Mouse (Mus musculus) intestine, postnatal 0 days (tissue): ENCODE data around the gene Gcdh. TPM values are rescaled to one million over a fixed set of nuclear protein-coding genes. Genes with fewer than 3 reads are reported as not detected.

Experiments
- ATAC-seq: fragments of 200-750 bp; cut with Nextera tagmentation; 2 replicates; pipeline ENCODE4 v1.8.0; 2017; ENCODE audit warnings: mild to moderate bottlenecking, moderate TSS enrichment, moderate library complexity
- H3K27ac ChIP-seq: fragments of 300-500 bp; sonication (generic); 2 replicates; pipeline ENCODE4 v1.5.1; 2014; ENCODE audit warnings: mild to moderate bottlenecking, low read depth, low read length, moderate library complexity
- H3K27me3 ChIP-seq: fragments of 300-500 bp; sonication (generic); replicated peaks from 2 replicates; pipeline ENCODE4 v1.6.1; 2014; ENCODE audit warnings: low read length, mixed read lengths; ENCODE audit not compliant: control insufficient read depth, insufficient read depth
- H3K36me3 ChIP-seq: fragments of 300-500 bp; sonication (generic); 2 replicates; pipeline ENCODE4 v1.6.1; 2014; ENCODE audit warnings: mild to moderate bottlenecking, moderate library complexity; ENCODE audit not compliant: control insufficient read depth, insufficient read depth
- H3K4me1 ChIP-seq: fragments of 300-500 bp; sonication (generic); replicated peaks from 2 replicates; pipeline ENCODE4 v1.6.1; 2014; ENCODE audit warnings: antibody characterized with exemption, low read length, mixed read lengths; ENCODE audit not compliant: control insufficient read depth, insufficient read depth
- H3K4me2 ChIP-seq: fragments of 300-500 bp; sonication (generic); replicated peaks from 2 replicates; pipeline ENCODE4 v1.6.1; 2014; ENCODE audit warnings: low read depth, mild to moderate bottlenecking, moderate library complexity
- H3K4me3 ChIP-seq: fragments of 300-500 bp; sonication (generic); 2 replicates; pipeline ENCODE4 v1.5.1; 2014; ENCODE audit warnings: low read depth, low read length
- H3K9ac ChIP-seq: fragments of 300-500 bp; sonication (generic); 2 replicates; pipeline ENCODE4 v1.6.1; 2014; ENCODE audit warnings: mild to moderate bottlenecking, low read depth, low read length
- H3K9me3 ChIP-seq: fragments of 300-500 bp; sonication (generic); 2 replicates; pipeline ENCODE4 v1.6.1; 2016; ENCODE audit warnings: mixed run types; ENCODE audit not compliant: control insufficient read depth
- CTCF ChIP-seq: sonication (generic); IDR thresholded peaks from 2 replicates; pipeline ENCODE4 v1.5.1; 2016; ENCODE audit warnings: low read depth, mild to moderate bottlenecking, control low read depth, antibody characterized with exemption, moderate library complexity
- WGBS: fragments of 180-500 bp; shearing (Covaris S2); extraction: QIAGEN DNeasy Blood & Tissue Kit; methylation state at CpG from one replicate; pipeline ENCODE4 v1.1.7; 2014; 5-methylcytosine and 5-hydroxymethylcytosine counted together
- polyA plus RNA-seq: library from polyadenylated mRNA; unstranded; fragments of >200 nt; fragmentation: Nextera tagmentation; extraction: Ambion mirVana; gene quantifications from 2 replicates; pipeline ENCODE4 v1.2.1, GENCODE M21; 2015

The Gcdh gene
- polyA plus RNA-seq, 1 experiment from 2014 or later, result 15.5 TPM

DNA sequence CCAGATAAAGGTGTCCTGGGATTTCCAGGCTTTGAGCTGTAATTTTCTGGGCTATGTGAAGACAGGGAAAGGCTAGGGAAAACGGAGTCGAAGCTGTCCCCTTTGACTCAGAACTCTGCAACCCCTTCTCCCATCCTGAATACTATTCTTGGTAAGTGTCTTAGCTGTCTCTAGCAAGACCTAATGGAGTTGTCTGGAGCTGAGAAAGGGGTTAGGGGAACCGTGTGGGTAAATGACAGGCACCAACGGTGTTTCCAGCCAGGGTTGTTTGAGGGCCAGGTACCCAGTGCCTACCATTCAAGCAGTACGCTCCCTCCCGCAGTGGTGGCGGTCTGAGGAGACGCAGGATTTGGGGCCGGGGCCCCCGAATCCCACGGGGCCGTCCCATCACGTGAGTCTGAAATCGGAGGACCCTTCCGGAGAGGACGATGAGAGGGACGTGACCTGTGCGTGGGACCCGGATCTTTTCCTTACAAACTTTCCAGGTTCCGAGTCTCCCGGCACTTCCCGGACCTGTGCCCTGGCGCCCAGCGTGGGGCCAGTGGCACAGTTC, 8.7 kb upstream of the Gcdh start:
- Histone ChIP-seq H3K9me3 (no peaks in the 10 kb centered on the region), H3K4me1 (no peaks in the 10 kb centered on the region), H3K36me3 (no peaks in the 10 kb centered on the region), H3K27me3 (no peaks in the 10 kb centered on the region), H3K9ac (peak overlapping the region; percentile 71), H3K4me3 (peak overlapping the region; percentile 65), H3K27ac (peak overlapping the region; percentile 77), H3K4me2 (peak overlapping the region; percentile 99)
- ATAC-seq, result no peak
- WGBS, result 4% methylated on average over 24 of the region's 24 CpGs
- TF ChIP-seq CTCF, result no peak

GRCm38 (mm10) chr8:84901752-84902151, 8.0 kb upstream of the Gcdh start, which contains the start of gene Klf1:
Gene Klf1, plus strand, starts transcription at chr8:84901928.
- peak within 1 kb of the TSS; percentile 77 for H3K27ac ChIP-seq
- no peak for TF ChIP-seq CTCF

DNA sequence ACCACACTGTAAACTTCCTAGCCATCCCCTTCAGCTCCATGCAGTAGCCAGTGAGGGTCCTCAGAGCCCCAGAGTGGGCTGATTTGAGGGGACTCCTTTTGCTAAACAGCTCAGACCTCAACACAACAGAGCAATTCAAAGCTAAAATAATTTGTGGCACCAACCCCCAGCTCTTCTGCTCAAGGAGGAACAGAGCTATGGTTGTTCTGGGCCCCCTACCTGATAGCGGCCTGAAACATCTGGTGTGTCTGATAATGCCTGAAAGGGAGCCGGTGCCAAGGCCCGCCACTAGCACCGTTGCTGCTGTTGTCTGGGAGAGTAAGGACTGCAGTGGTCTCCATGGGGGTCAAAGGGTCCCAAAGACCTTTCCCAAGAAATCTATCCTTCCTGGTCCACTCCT, 7.3 kb upstream of the Gcdh start:
- no peak overlapping the region for H3K9ac ChIP-seq
- WGBS, result 66% methylated on average over 4 of the region's 4 CpGs
- H3K4me1 ChIP-seq, result no peaks in the 10 kb centered on the region
- no peak for ATAC-seq
- no peak overlapping the region for H3K27ac ChIP-seq
- TF ChIP-seq CTCF, result no peak
- no peak overlapping the region for H3K4me2 ChIP-seq
- no peaks in the 10 kb centered on the region for H3K36me3 ChIP-seq
- no peaks in the 10 kb centered on the region for H3K27me3 ChIP-seq
- H3K9me3 ChIP-seq, result no peaks in the 10 kb centered on the region
- no peak overlapping the region for H3K4me3 ChIP-seq

More at GRCm38 (mm10) chr8:84901752-84902151, 8.0 kb upstream of the Gcdh start, which contains the start of gene Klf1:
- 61% methylated on average over 3 of the region's 3 CpGs for WGBS
- Histone ChIP-seq H3K4me1 (no peaks in the 10 kb centered on the region), H3K9ac (peak within 1 kb of the TSS; percentile 71), H3K4me3 (peak within 1 kb of the TSS; percentile 65), H3K36me3 (no peaks in the 10 kb centered on the region), H3K27me3 (no peaks in the 10 kb centered on the region), H3K9me3 (no peaks in the 10 kb centered on the region), H3K4me2 (peak within 1 kb of the TSS; percentile 99)
- no peak for ATAC-seq

GRCm38 (mm10) chr8:84895963-84896362, 2.2 kb upstream of the Gcdh start:
- no peak overlapping the region for H3K9ac ChIP-seq
- H3K27ac ChIP-seq, result no peak overlapping the region
- 0 out of 2 replicates have a peak, but pooled peaks cover 3% of the 10 kb centered on the region for H3K4me1 ChIP-seq
- no peak for TF ChIP-seq CTCF
- ATAC-seq, result no peak
- H3K27me3 ChIP-seq, result no peaks in the 10 kb centered on the region
- peaks cover 2% of the 10 kb centered on the region; the same call in 1 of the 2 replicates for H3K36me3 ChIP-seq
- no peak overlapping the region for H3K4me3 ChIP-seq
- no peak overlapping the region for H3K4me2 ChIP-seq
- no peaks in the 10 kb centered on the region for H3K9me3 ChIP-seq
- WGBS, result 94% methylated on average over 5 of the region's 5 CpGs

GRCm38 (mm10) chr8:84892993-84893708, 570 bp downstream of the Gcdh start:
- 0 out of 2 replicates have a peak, but pooled peaks cover 3% of the 10 kb centered on the region for H3K4me1 ChIP-seq
- no peaks in the 10 kb centered on the region for H3K9me3 ChIP-seq
- H3K27me3 ChIP-seq, result no peaks in the 10 kb centered on the region
- ATAC-seq, result peak; percentile 37
- no peak overlapping the region for H3K27ac ChIP-seq
- 11% methylated on average over 31 of the region's 31 CpGs for WGBS
- H3K9ac ChIP-seq, result peak overlapping the region; percentile 43
- H3K4me3 ChIP-seq, result peak overlapping the region; percentile 53
- no peak for TF ChIP-seq CTCF
- peak overlapping the region; percentile 90 for H3K4me2 ChIP-seq
- H3K36me3 ChIP-seq, result peaks cover 8% of the 10 kb centered on the region

DNA sequence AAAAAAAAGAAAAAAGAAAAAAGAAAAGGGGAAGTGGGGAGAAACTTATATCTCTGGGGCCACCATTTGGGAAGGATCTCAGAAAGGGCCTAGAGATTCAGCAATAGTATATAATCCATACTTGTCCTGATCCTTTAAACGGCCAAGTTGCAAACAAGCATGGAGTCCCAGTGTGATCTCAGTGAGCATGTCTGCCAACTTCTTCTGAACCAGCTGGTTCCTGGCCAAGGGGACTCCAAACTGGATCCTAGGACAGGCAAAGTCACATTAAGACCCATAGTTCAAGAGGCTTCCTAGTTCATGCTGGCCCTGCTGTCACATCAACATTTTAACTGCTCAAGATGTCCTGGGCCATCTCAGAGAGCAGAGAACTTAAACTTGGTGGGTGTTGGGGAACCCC, 4.6 kb downstream of the Gcdh start:
- no peak for TF ChIP-seq CTCF
- Histone ChIP-seq H3K9ac (no peak overlapping the region), H3K4me2 (no peak overlapping the region), H3K27me3 (no peaks in the 10 kb centered on the region), H3K4me1 (0 out of 2 replicates have a peak, but pooled peaks cover 3% of the 10 kb centered on the region), H3K9me3 (no peaks in the 10 kb centered on the region), H3K27ac (no peak overlapping the region), H3K4me3 (no peak overlapping the region), H3K36me3 (peaks cover 23% of the 10 kb centered on the region)
- no peak for ATAC-seq
- 91% methylated on average over 1 of the region's 1 CpGs for WGBS
